Mouse (Mus musculus): ENCODE results near the gene Exosc6.
A peak's percentile ranks its signal among the peaks of the same experiment; 100 is the strongest.
"Not testable (repeated sequence)": the region's sequence is repeated elsewhere in the genome, so short reads cannot be mapped to it uniquely, and the experiment has no call there.

Exosc6 gene

DNA sequence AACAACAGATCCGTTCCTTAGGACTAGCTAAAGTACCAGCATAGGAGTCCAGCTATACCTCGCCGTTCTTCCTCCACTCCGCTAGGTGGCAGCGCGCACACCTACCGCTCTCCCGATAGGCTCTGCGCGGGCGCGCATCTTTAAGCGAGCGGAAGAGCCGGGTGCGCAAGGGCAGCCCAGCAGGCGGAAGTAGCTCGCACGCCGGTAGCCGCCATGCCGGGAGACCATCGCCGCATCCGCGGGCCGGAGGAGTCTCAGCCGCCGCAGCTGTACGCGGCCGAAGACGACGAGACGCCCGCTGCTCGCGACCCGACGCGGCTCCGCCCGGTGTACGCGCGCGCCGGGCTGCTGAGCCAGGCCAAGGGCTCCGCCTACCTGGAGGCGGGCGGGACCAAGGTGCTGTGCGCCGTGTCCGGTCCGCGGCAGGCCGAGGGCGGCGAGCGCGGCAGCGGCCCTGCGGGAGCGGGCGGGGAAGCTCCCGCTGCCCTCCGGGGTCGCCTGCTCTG lies at the start of gene Exosc6:
Gene Exosc6 (plus strand): TSS at position 182 of the 506 bp plus-strand sequence.
- DNase-seq: peak; percentile 99

DNA sequence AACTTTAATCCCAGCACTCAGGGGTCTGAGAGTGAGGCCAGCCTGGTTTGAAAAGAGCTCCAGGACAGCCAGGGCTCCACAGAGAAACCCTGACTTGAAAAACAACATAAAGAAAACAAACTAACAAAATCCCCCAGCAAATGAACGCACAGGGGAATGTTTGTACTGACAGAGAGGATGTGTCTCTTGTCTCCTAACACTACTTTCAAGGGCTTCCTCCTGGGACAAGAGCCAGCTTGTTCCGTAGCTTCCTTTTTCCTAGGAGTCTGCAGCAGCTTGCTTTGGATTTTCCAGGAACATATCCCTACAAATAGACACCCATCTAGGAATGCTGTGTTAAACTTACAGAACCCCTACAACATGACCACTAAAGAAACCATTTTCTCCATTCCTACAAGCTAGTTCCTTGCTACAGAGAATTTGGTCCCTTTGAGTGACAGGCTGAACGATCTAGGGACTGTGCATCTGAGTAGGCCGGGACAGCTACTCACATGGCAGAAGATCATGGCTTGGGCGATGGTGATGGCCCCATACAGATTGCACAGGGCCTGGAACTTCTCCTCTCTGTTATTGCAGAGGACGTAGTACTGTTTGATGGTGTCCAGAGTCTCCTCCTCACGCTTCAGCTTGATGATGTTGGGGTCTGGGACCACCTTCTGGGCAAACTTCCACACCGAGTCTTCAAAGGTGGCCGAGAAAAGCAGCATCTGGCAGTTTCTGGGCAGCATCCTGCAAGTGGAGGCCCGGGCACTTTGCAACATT lies 45.7 kb upstream of the Exosc6 start:
- not testable (repeated sequence) for DNase-seq

DNA sequence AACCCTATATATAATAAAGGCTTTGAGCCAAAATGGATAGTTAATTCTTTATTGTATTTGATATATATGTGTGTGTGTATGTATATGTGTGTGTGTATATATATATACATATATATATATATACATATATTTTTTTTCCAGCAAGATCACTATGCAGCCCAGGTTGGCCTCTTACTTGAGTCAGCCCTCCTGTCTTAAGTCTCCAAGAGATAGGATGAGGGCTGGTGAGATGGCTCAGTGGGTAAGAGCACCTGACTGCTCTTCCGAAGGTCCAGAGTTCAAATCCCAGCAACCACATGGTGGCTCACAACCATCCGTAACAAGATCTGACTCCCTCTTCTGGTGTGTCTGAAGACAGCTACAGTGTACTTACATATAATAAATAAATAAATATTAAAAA lies 29.5 kb upstream of the Exosc6 start:
- not testable (repeated sequence) for DNase-seq

DNA sequence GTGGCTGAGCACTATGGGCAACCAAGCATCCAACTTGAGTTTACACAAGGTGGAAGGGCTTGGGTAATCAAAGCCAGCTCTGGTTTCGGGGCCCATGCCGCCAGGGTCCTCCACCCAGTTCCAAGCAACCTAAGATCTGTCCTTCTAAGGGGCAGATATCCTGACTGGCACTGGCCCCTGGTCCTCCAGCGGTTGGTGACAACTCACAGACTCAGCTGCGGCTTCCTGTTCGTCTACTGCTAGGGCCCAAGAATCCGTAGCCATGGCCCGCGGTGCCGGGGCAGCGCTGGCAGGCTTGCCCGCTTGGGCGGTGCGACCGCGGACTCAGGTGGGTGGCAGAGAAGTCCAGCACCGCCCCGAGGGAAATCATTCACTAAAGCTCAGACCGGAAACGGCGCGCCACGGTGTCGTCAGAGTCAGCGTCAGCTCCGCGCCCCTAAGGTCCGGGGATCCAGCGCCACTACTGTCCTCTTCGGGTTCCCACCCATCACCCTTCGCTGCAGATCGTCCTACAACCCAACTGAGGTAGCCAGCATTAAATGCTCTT lies 28.7 kb upstream of the Exosc6 start:
- peak; percentile 98 for DNase-seq

DNA sequence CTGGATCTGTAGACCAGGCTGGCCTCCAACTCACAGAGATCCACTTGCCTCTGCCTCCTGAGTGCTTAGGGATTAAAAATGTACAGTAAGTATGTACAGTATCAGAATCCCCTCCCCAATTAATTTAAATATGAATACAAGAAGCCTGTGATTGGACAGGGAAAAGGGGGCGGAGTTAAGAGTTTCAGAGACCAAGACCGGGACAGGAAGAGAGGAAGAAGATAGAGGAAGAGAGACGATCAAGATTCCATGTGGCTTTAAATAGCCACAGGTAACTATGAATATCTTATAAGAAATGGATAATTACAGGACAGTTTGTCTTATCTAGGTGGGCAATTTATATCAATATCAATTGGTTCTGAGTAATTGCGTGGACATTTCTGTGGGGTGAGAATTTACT lies 26.6 kb upstream of the Exosc6 start:
- DNase-seq: no peak

DNA sequence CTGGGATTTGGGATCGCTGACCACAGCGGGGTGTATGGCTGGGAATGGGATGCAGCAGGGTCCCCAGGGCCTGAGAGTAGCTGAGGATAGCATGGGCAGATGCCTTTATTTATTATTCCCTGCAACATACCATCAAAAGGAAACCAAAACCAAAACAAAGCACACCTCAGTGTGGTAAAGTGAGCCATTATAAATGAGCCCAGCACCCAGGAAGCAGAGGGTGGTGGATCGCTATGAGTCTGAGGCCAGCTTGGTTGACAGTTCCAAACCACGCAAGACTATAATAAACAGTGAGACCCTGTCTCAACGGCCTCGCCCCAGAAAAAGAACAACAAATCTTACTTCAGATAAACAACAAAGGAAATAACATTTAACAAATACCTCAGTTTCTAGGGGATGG lies 26.1 kb upstream of the Exosc6 start:
- no peak for DNase-seq

DNA sequence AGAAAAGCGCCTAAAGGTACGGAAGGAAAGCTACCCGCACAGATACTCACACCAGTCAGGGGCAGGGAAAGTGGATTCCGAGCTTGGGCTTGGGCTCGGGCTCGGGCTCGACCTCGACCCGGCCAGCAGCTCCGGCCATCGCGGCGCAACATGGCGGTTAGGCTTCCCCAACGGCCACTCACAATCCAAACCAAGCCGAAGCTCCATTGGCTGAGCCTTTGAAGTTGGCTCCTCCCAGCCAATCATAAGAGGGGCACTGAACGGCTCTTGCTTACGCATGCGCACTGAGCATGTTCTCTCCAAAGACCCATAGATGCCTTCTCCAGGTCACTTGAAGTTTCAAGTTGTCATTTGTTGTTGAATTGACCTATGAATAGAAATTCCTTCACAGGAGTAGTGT lies 24.6 kb upstream of the Exosc6 start, which contains the start of gene Ddx19b:
Gene Ddx19b (minus strand): TSS at position 180 of the 400 bp plus-strand sequence.
- DNase-seq: no peak

DNA sequence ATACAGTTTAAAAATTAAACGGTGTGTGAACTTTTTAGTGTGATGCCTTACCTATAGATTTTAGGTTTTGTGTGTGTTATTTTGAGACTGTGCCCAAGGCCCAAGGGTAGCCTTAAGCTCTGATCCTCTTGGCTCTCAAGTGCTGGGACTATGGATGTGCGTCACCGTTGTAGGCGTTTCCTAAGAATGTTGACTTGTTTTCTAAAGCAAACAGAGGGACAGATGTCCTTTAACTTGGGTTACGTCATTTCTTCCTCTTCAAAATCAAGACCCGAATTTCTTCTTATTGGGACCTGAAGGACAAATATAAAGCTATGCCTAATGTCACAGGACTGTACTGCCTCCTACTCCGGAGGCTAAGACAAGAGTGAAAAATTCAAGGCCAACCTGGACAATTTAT lies 23.2 kb upstream of the Exosc6 start, which contains the start of gene Aars:
Gene Aars (plus strand): TSS at position 229 of the 400 bp plus-strand sequence.
- DNase-seq: no peak

DNA sequence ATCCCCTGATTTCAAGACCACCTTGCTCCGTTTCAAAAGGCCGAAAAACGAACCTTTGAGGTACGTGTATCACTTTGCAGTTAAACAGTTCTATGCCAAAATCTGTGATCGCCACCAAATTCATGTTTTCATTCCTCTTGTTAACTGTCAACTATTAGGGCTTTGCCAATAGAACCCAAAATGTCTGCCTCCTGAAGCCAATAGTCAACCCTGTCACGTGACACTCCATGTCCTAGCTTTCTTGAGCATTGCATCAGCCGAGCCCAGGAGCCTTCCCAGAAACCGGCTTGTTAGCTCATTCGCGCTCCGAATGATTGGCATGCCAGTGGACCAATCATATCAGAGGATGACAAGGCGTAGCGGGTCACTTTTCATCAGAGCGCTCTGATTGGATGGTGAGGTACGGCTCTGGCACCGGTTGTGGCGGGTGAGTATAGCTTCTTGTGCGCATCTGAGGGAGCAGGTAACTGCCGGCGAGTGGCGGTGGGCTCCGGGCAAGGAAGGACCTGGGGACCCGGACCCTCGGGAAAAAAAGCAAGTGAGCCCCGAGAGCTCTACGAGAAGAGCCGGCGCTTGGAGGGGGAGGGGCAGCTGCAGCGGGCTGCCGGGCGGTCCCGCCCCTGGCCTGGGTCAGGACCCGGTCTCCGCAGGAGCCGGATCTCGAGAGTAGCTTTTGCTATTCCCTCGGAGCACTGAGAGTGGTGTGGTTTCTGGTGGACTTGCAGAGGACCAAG lies 22.5 kb upstream of the Exosc6 start:
- DNase-seq: peak; percentile 100

DNA sequence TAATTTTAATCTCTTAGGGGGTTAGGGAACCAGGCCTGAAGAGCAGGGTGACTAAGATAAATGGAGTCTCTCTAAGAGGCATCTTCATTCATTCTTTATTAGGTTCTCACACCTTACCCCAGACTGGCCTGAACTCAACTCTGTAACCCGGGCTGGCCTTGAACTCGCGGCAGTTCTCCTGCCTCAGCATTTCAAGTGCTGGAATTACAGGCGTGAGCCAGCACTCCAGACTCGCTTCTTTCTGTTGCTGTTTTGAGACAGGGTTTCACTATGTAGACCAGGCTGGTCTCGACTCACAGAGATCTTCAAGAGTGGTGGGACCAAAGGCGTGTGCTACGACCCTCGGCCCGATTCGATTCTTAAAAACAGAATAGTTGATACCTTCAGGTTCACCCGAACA lies 21.9 kb upstream of the Exosc6 start:
- DNase-seq: no peak

DNA sequence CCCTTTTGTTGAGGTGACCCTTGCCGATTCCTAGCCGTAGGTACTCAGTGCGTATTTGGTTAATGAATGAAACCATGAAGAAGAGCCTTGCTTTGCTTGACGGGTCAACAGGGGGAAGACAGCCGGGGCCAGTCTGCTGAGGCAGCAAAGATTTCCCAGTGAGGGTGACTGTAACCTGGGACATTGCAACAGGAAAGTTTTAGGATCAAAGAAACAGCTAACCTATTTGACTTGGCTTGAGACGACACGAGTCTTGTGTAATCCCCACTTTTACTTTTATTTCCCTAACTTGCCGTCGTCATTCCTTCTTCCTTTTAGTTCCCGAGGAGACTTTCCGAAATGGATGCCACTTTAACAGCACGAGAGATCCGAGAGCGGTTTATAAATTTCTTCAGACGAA lies 19.5 kb upstream of the Exosc6 start:
- no peak for DNase-seq

DNA sequence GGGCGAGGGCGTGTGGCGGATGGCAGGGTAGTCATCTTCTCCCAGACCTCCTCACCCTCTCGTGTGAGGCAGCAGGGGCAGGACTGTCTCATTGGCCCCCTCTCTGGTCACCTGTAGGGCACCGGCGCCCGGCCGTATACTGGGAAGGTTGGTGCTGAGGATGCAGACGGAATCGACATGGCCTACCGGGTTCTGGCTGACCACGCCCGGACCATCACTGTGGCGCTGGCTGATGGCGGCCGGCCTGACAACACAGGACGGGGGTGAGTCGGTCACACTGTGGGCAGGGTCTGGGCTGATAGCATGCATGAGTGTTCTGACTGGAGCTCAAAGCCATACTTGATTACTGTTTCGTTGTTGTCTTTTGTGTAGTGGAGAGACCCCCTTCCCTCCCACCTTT lies 13.6 kb upstream of the Exosc6 start:
- DNase-seq: peak; percentile 86

DNA sequence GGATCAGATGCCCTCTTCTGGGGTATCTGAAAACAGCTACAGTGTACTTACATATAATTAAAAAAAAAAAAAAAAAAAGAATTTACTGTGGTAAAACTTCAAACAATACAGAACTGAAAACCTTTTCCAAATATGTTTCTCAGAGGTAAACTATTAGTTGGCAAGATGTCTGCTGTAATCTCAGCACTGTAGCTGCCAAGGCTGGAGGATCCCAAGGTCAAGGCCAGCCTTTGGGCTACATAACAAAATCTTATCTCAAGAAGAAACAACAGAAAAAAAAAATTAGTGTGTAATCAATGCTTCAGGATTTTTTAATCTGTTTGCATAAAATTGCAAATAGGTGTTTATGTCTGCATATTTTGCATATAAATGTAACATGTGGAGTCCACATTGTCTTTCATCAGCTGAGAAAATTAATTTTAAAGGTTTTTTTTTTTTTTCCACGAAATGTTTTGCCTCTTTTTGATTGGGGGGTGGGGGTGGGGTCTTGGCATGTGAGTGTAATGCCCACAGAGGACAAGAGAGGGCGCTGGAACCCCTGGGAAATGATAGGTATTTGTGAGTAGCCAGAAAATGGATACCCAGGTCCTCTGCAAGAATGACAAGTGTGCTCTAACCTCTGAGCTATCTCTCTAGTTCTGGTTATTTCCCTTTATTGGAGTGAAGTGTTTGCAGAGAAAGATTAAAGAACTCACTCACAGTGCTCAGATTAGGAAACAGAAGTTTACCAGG lies 12.0 kb upstream of the Exosc6 start:
- DNase-seq: no peak

DNA sequence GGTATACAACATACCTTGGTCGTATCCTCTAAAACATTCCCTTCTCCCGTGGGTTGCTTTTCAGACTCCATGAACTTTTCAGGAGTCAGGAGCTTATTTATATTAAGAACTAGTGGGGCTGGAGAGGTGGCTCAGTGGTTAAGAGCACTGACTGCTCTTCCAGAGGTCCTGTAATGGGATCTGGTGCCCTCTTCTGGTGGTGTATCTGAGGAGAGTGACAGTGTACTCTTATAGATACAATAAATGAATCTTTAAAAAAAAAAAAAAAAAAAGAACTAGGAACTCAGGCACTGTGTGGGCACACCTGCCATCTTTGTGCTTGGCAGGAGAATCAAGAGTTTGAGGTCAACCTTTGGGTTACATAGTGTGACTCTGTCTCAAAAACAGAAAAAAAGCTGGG lies 7.4 kb upstream of the Exosc6 start:
- DNase-seq: no peak

DNA sequence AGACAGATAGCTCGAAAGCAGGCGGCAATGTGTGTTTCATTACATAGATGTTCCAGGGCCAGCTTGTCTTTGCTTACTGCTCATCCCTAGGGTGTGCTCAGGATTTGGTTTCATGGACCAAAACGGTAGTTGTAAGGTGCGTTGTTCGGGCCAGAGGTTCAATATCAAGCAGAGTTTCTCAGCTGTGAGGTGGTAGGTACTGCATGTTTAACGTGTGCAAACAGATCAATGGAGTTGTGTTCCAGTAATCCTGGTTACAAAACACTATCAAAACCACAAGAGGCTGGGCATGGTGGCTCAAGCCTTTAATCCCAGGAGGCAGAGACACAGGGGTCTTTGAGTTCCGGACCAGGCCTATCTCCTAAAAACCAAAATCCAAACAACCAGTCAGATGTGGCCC lies 7.0 kb upstream of the Exosc6 start:
- no peak for DNase-seq

DNA sequence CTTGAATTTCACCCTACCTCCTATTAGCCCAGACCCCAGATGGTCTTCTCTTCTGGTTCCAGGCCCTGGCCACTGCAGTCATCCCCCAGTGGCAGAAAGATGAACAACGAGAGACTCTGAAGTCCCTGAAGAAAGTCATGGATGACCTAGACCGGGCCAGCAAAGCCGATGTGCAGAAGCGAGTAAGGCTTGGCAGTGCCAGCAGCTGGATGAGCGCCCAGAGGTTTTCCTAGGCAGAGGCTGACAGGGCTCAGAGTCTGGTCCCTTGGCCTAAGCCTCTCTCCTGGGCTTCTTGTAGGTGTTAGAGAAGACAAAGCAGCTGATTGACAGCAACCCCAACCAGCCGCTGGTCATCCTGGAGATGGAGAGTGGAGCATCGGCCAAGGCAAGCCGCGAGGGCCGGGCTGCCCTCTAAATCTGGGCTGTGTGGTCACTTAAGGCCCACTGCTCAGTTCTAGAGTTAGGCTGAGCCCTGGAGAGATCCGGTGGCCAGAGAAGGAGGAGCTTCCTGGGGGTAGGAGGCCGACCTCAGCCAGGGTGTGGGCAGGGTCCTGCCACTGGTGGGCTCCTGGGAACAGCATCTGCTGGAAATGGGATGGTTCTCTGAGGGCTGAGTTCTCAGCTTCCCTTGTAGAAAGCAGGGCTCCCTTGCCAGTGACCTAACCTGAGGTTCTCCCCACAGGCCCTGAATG lies 2.2 kb upstream of the Exosc6 start:
- DNase-seq: peak; percentile 93

DNA sequence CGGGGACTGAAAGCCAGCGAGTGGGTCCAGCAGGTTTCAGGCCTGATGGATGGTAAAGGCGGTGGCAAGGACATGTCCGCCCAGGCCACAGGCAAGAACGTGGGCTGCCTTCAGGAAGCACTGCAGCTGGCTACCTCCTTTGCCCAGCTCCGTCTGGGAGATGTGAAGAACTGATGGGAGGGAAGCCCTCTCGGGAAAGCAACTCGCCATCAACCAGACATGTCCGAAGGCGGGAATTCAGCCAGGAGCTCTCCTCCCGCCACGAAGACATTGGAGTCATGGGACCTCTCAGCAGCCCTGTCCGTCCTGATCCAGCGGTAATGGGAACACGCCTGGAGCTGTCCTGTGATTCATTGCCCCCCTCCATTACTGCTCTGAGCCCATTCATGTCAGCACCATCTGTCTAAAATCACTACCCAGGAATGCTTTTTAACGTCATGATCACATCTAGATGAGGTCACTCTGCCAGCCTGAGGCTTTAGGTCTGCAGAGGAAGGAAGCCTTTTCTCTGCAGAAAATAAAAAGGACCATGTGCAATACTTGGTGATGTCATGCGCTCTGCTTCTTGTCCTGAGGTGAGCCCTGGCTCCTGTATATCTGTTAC lies 1.0 kb upstream of the Exosc6 start:
- peak; percentile 91 for DNase-seq

DNA sequence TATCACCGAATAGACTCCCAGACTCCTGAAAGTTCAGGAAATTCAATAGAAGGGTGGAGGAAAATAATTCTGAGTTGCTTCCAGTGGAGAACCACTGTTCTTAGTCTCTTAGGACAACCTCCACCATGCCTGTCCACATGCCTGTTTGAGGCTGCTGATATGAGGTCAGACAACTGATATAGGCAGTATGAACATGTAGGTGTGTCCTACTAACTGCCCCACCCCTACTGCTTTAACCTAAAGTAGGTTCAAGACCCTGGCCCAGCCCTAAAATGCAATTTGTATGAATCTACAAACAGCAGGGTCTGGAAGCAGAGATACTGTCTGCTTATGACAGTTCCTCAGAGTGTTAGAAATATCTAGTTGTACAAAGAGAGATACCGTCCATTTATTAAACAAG lies 478 bp upstream of the Exosc6 start:
- peak; percentile 90 for DNase-seq

DNA sequence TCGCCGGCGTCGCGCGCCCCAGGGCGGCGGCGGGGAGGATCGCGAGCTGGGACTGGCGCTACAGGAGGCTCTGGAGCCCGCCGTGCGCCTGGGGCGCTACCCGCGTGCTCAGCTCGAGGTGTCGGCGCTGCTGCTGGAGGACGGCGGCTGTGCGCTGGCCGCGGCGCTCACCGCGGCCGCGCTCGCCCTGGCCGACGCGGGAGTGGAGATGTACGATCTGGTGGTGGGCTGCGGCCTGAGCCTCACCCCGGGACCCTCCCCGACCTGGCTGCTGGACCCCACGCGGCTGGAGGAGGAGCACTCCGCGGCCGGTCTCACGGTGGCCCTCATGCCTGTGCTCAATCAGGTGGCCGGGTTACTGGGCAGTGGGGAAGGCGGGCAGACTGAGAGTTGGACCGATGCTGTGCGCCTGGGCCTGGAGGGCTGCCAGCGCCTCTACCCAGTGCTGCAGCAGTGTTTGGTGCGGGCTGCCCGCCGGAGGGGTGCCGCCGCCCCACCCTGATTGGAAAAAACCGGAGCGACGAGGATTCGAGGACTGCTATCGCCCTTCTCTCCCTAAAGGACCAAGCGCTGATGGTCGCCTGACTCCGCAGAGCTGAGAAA lies 653 bp downstream of the Exosc6 start:
- DNase-seq: peak; percentile 94

DNA sequence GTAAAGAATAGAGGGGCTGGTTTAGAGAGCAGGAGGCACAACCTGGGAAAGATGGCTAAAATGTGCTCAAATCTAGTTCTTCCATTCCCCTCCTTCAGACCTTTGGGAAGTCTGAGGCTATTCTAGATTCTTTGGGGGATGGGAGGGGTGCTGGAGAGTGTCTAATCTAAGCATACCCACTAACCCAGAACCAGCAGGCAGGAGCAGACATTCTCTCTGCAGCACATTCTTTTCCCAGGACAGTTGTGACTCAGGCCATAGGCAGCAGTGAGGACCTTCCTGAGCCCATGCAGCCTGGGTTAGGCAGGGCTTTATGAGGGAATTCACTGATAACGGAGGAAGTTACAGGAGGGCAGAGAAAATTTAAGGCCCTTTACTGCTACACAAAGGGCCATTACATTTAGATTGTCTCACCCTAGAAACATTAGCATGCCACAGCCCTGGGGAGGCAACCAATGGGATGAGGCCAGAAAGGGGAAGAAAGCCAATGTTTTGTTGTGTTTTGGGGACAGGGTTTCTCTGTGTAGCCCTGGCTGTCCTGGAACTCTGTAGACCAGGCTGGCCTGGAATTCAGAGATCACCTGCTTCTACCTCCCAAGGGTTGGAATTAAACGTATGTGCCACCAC lies 2.9 kb downstream of the Exosc6 start:
- DNase-seq: no peak

DNA sequence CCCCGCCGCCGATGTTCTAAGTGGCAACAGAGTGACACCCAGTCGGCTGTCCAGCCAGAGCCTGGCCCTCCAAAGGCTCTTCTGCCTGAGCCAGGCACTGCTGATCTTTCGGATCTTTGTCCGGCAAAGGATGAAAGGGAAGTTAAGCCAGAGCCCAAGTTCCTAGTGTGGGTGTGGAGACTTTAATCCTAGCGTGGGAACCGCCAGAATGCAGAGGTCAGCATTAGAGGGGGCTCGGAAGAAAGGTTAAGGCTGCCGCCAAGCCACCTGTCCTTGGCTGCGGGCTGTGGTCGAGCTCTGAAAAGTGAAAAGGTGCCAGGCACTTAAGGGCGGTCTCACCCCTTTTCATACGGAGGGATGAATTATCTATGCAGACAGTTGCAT lies 5.5 kb downstream of the Exosc6 start:
- DNase-seq: no peak

All from heart, adult 11 months (tissue).